Mouse (Mus musculus): Measurements from ENCODE around the gene Hcrtr1. TPM values are rescaled to one million over a fixed set of nuclear protein-coding genes. Genes with fewer than 3 reads are reported as not detected.

The Hcrtr1 gene
- polyA plus RNA-seq, 1 experiment from 2014 or later, result 0.36 TPM

GRCm38 (mm10) chr4:130180909-130181602 is 41.9 kb upstream of the Hcrtr1 start:
- H3K9me3 ChIP-seq (replicated peaks; ENCODE audit: low read length), result no peaks in the 10 kb centered on the region
- H3K36me3 ChIP-seq (ENCODE audit: insufficient read depth, low read length), result no peaks in the 10 kb centered on the region
- peaks cover 5% of the 10 kb centered on the region; the same call in 1 of the 2 replicates for H3K4me1 ChIP-seq (replicated peaks; ENCODE audit: insufficient read depth, low read length)
- 69% methylated on average over 7 of the region's 7 CpGs for WGBS
- DNase-seq (ENCODE audit: low spot score), result no peak
- H3K27ac ChIP-seq, result no peak overlapping the region
- H3K9ac ChIP-seq (ENCODE audit: low read depth, low read length), result no peak overlapping the region
- TF ChIP-seq CTCF (IDR thresholded peaks at IDR 0.05; ENCODE audit: low read depth), result no peak
- H3K27me3 ChIP-seq (ENCODE audit: insufficient read depth, low read length), result no peaks in the 10 kb centered on the region
- no peak overlapping the region for H3K4me3 ChIP-seq (replicated peaks; ENCODE audit: low read depth, low read length)
- no peak for ATAC-seq (replicated peaks; ENCODE audit: low FRiP score, low read depth)
- H3K4me2 ChIP-seq (ENCODE audit: low read length), result no peak overlapping the region

GRCm38 (mm10) chr4:130179876-130180275 is 40.7 kb upstream of the Hcrtr1 start:
- peaks cover 11% of the 10 kb centered on the region; the same call in 1 of the 2 replicates for H3K4me1 ChIP-seq (replicated peaks; ENCODE audit: insufficient read depth, low read length)
- no peak overlapping the region for H3K4me3 ChIP-seq (replicated peaks; ENCODE audit: low read depth, low read length)
- no peak overlapping the region for H3K9ac ChIP-seq (ENCODE audit: low read depth, low read length)
- H3K36me3 ChIP-seq (ENCODE audit: insufficient read depth, low read length), result no peaks in the 10 kb centered on the region
- no peaks in the 10 kb centered on the region for H3K9me3 ChIP-seq (replicated peaks; ENCODE audit: low read length)
- no peak overlapping the region for H3K4me2 ChIP-seq (ENCODE audit: low read length)
- no peak overlapping the region for H3K27ac ChIP-seq
- no peaks in the 10 kb centered on the region for H3K27me3 ChIP-seq (ENCODE audit: insufficient read depth, low read length)
- ATAC-seq (replicated peaks; ENCODE audit: low FRiP score, low read depth) (no peak), DNase-seq (ENCODE audit: low spot score) (no peak)
- no peak for TF ChIP-seq CTCF (IDR thresholded peaks at IDR 0.05; ENCODE audit: low read depth)
- 73% methylated on average over 3 of the region's 3 CpGs for WGBS

GRCm38 (mm10) chr4:130177536-130177935 is 38.4 kb upstream of the Hcrtr1 start:
- Histone ChIP-seq H3K4me2 (ENCODE audit: low read length) (no peak overlapping the region), H3K9me3 (replicated peaks; ENCODE audit: low read length) (no peaks in the 10 kb centered on the region), H3K4me1 (replicated peaks; ENCODE audit: insufficient read depth, low read length) (peaks cover 29% of the 10 kb centered on the region), H3K9ac (ENCODE audit: low read depth, low read length) (0 out of 2 replicates have a peak overlapping the region, but pooled peaks have one; percentile 18), H3K4me3 (replicated peaks; ENCODE audit: low read depth, low read length) (no peak overlapping the region), H3K36me3 (ENCODE audit: insufficient read depth, low read length) (no peaks in the 10 kb centered on the region), H3K27me3 (ENCODE audit: insufficient read depth, low read length) (no peaks in the 10 kb centered on the region), H3K27ac (peak overlapping the region; percentile 70)
- DNase-seq (ENCODE audit: low spot score), result no peak
- ATAC-seq (replicated peaks; ENCODE audit: low FRiP score, low read depth), result no peak; the same call in 1 of the 2 replicates
- TF ChIP-seq CTCF (IDR thresholded peaks at IDR 0.05; ENCODE audit: low read depth), result no peak
- 48% methylated on average over 7 of the region's 7 CpGs for WGBS

- H3K27me3 ChIP-seq (ENCODE audit: insufficient read depth, low read length), result no peaks in the 10 kb centered on the region
- no peak for TF ChIP-seq CTCF (IDR thresholded peaks at IDR 0.05; ENCODE audit: low read depth)
- H3K4me1 ChIP-seq (replicated peaks; ENCODE audit: insufficient read depth, low read length), result peaks cover 33% of the 10 kb centered on the region
- DNase-seq (ENCODE audit: low spot score) (no peak), ATAC-seq (replicated peaks; ENCODE audit: low FRiP score, low read depth) (no peak)
- H3K27ac ChIP-seq, result peak overlapping the region; percentile 70
- H3K36me3 ChIP-seq (ENCODE audit: insufficient read depth, low read length), result no peaks in the 10 kb centered on the region
- no peak overlapping the region for H3K4me3 ChIP-seq (replicated peaks; ENCODE audit: low read depth, low read length)
- 41% methylated on average over 4 of the region's 4 CpGs for WGBS
- H3K4me2 ChIP-seq (ENCODE audit: low read length), result no peak overlapping the region
- H3K9me3 ChIP-seq (replicated peaks; ENCODE audit: low read length), result no peaks in the 10 kb centered on the region
- 0 out of 2 replicates have a peak overlapping the region, but pooled peaks have one; percentile 18 for H3K9ac ChIP-seq (ENCODE audit: low read depth, low read length)
These were observed 37.9 kb upstream of the Hcrtr1 start for GRCm38 (mm10) chr4:130177087-130177486.

GRCm38 (mm10) chr4:130176156-130176720 is 37.1 kb upstream of the Hcrtr1 start:
- 75% methylated on average over 5 of the region's 5 CpGs for WGBS
- H3K4me2 ChIP-seq (ENCODE audit: low read length), result no peak overlapping the region
- no peak for DNase-seq (ENCODE audit: low spot score)
- H3K27ac ChIP-seq, result 0 out of 2 replicates have a peak overlapping the region, but pooled peaks have one; percentile 10
- peaks cover 41% of the 10 kb centered on the region for H3K4me1 ChIP-seq (replicated peaks; ENCODE audit: insufficient read depth, low read length)
- no peak for TF ChIP-seq CTCF (IDR thresholded peaks at IDR 0.05; ENCODE audit: low read depth)
- no peak overlapping the region for H3K4me3 ChIP-seq (replicated peaks; ENCODE audit: low read depth, low read length)
- H3K36me3 ChIP-seq (ENCODE audit: insufficient read depth, low read length), result no peaks in the 10 kb centered on the region
- no peaks in the 10 kb centered on the region for H3K9me3 ChIP-seq (replicated peaks; ENCODE audit: low read length)
- no peak for ATAC-seq (replicated peaks; ENCODE audit: low FRiP score, low read depth)
- H3K9ac ChIP-seq (ENCODE audit: low read depth, low read length), result no peak overlapping the region
- H3K27me3 ChIP-seq (ENCODE audit: insufficient read depth, low read length), result no peaks in the 10 kb centered on the region

GRCm38 (mm10) chr4:130175072-130175711 is 36.0 kb upstream of the Hcrtr1 start, which contains the start of gene Tinagl1:
TSS of gene Tinagl1 (minus strand) at chr4:130175122.
- Histone ChIP-seq H3K9ac (ENCODE audit: low read depth, low read length) (peak within 1 kb of the TSS; percentile 51), H3K4me3 (replicated peaks; ENCODE audit: low read depth, low read length) (peak within 1 kb of the TSS; percentile 37), H3K36me3 (ENCODE audit: insufficient read depth, low read length) (peaks cover 3% of the 10 kb centered on the region; the same call in 1 of the 2 replicates), H3K27ac (peak within 1 kb of the TSS; percentile 80), H3K4me2 (ENCODE audit: low read length) (peak within 1 kb of the TSS; percentile 58), H3K4me1 (replicated peaks; ENCODE audit: insufficient read depth, low read length) (peaks cover 45% of the 10 kb centered on the region), H3K27me3 (ENCODE audit: insufficient read depth, low read length) (no peaks in the 10 kb centered on the region), H3K9me3 (replicated peaks; ENCODE audit: low read length) (no peaks in the 10 kb centered on the region)
- WGBS, result 5% methylated on average over 14 of the region's 14 CpGs
- DNase-seq (ENCODE audit: low spot score), result peak; percentile 65
- no peak for TF ChIP-seq CTCF (IDR thresholded peaks at IDR 0.05; ENCODE audit: low read depth)
- peak; percentile 6; the same call in 1 of the 2 replicates for ATAC-seq (replicated peaks; ENCODE audit: low FRiP score, low read depth)
